Mouse (Mus musculus) T-helper 2 cell (primary cell): Measurements from ENCODE around the gene Dusp9.

Experiments
- in situ Hi-C: fragments of 300-600 bp; cut with MboI, MseI; formaldehyde crosslinking; loops from one replicate; pipeline ENCODE4 v1.15.1; 2025; ENCODE audit warnings: high pct_unique_total_duplicates

Dusp9 gene

GRCm38 (mm10) chrX:73660284-73660665 is 21.1 kb downstream of the Dusp9 start:
- in situ Hi-C loops = no loop called here

- in situ Hi-C loops = no loop called here
Observed at GRCm38 (mm10) chrX:73663143-73663542, 23.9 kb downstream of the Dusp9 start.

GRCm38 (mm10) chrX:73672031-73672431 is 32.8 kb downstream of the Dusp9 start:
- in situ Hi-C loops = no loop called here

GRCm38 (mm10) chrX:73672879-73673618 is 33.8 kb downstream of the Dusp9 start, which contains the start of gene Slc6a8:
Slc6a8 (plus strand) TSS chrX:73673150.
- in situ Hi-C loops = no loop called here

- in situ Hi-C loops = no loop called here
Observed at GRCm38 (mm10) chrX:73673619-73673967, 34.4 kb downstream of the Dusp9 start.

GRCm38 (mm10) chrX:73673968-73674661 is 34.9 kb downstream of the Dusp9 start:
- in situ Hi-C loops = no loop called here

GRCm38 (mm10) chrX:73675231-73675630 is 36.0 kb downstream of the Dusp9 start:
- in situ Hi-C loops = no loop called here

GRCm38 (mm10) chrX:73676668-73677067 is 37.4 kb downstream of the Dusp9 start:
- in situ Hi-C loops = no loop called here

GRCm38 (mm10) chrX:73684156-73684555 is 44.9 kb downstream of the Dusp9 start:
- in situ Hi-C loops = no loop called here

GRCm38 (mm10) chrX:73684978-73685377 is 45.8 kb downstream of the Dusp9 start:
- in situ Hi-C loops = no loop called here

GRCm38 (mm10) chrX:73685629-73686028 is 46.4 kb downstream of the Dusp9 start:
- in situ Hi-C loops = no loop called here

- in situ Hi-C loops = no loop called here
Observed at GRCm38 (mm10) chrX:73690917-73691629, 51.9 kb downstream of the Dusp9 start.
